Mouse (Mus musculus): ENCODE measurements around the gene Samd10. TPM values are rescaled to one million over a fixed set of nuclear protein-coding genes. Genes with fewer than 3 reads are reported as not detected.

Samd10 gene
- 125 and 145 TPM in 2 replicates for polyA plus RNA-seq (2015; fragmentation: Nextera tagmentation; extraction: Ambion mirVana)

GRCm38 (mm10) chr2:181598454-181599351, at the start of gene Samd10:
Gene Samd10, minus strand, starts transcription at chr2:181599212.

GRCm38 (mm10) chr2:181592231-181593041, 6.6 kb downstream of the Samd10 start, which contains the start of gene Zfp512b:
Gene Zfp512b, minus strand, starts transcription at chr2:181592803.

GRCm38 (mm10) chr2:181591528-181592085, 7.4 kb downstream of the Samd10 start, which contains the start of gene Prpf6:
Gene Prpf6, plus strand, starts transcription at chr2:181591868.

GRCm38 (mm10) chr2:181584411-181584942, 14.5 kb downstream of the Samd10 start, which contains the start of gene Uckl1:
Gene Uckl1, minus strand, starts transcription at chr2:181584892.

Small RNA genes within 50 kb of the gene (microRNA-seq; reads per million reads assigned to microRNA genes)
- gene Mir7006, result not detected

Other genes starting within 250 kb of the Samd10 start
- 42.7 and 53.2 TPM in 2 replicates for gene Zgpat, start 234.3 kb downstream of the Samd10 start, polyA plus RNA-seq (2015; fragmentation: Nextera tagmentation; extraction: Ambion mirVana)
- 66.6 and 66.8 TPM in 2 replicates for gene Arfrp1, start 233.8 kb downstream of the Samd10 start, polyA plus RNA-seq (2015; fragmentation: Nextera tagmentation; extraction: Ambion mirVana)
- gene Lime1, start 219.1 kb downstream of the Samd10 start, polyA plus RNA-seq (2015; fragmentation: Nextera tagmentation; extraction: Ambion mirVana), result 27.5 and 35.9 TPM in 2 replicates
- gene Zbtb46, start 139.8 kb downstream of the Samd10 start, polyA plus RNA-seq (2015; fragmentation: Nextera tagmentation; extraction: Ambion mirVana), result 11.9 and 14.3 TPM in 2 replicates
- gene Abhd16b, start 106.0 kb downstream of the Samd10 start, polyA plus RNA-seq (2015; fragmentation: Nextera tagmentation; extraction: Ambion mirVana), result not detected in 2 replicates
- gene Tpd52l2, start 102.1 kb downstream of the Samd10 start, polyA plus RNA-seq (2015; fragmentation: Nextera tagmentation; extraction: Ambion mirVana), result 110 and 122 TPM in 2 replicates
- 256 and 272 TPM in 2 replicates for gene Dnajc5, start 78.7 kb downstream of the Samd10 start, polyA plus RNA-seq (2015; fragmentation: Nextera tagmentation; extraction: Ambion mirVana)
- gene Uckl1, start 14.3 kb downstream of the Samd10 start, polyA plus RNA-seq (2015; fragmentation: Nextera tagmentation; extraction: Ambion mirVana), result 40.5 and 51.8 TPM in 2 replicates
- gene Prpf6, start 7.3 kb downstream of the Samd10 start, polyA plus RNA-seq (2015; fragmentation: Nextera tagmentation; extraction: Ambion mirVana), result 38.9 and 44.0 TPM in 2 replicates
- 67.1 and 78.8 TPM in 2 replicates for gene Zfp512b, start 6.4 kb downstream of the Samd10 start, polyA plus RNA-seq (2015; fragmentation: Nextera tagmentation; extraction: Ambion mirVana)
- not detected in 2 replicates for gene Gm29797, start 57.8 kb upstream of the Samd10 start, polyA plus RNA-seq (2015; fragmentation: Nextera tagmentation; extraction: Ambion mirVana)
- gene Sox18, start 72.4 kb upstream of the Samd10 start, polyA plus RNA-seq (2015; fragmentation: Nextera tagmentation; extraction: Ambion mirVana), result 17.0 and 18.8 TPM in 2 replicates
- 52.5 and 63.6 TPM in 2 replicates for gene Tcea2, start 81.1 kb upstream of the Samd10 start, polyA plus RNA-seq (2015; fragmentation: Nextera tagmentation; extraction: Ambion mirVana)
- 62.4 and 72.0 TPM in 2 replicates for gene Rgs19, start 94.8 kb upstream of the Samd10 start, polyA plus RNA-seq (2015; fragmentation: Nextera tagmentation; extraction: Ambion mirVana)
- not detected in 2 replicates for gene Lkaaear1, start 99.2 kb upstream of the Samd10 start, polyA plus RNA-seq (2015; fragmentation: Nextera tagmentation; extraction: Ambion mirVana)
- 72.5 and 79.2 TPM in 2 replicates for gene Oprl1, start 115.8 kb upstream of the Samd10 start, polyA plus RNA-seq (2015; fragmentation: Nextera tagmentation; extraction: Ambion mirVana)
- gene Myt1, start 164.1 kb upstream of the Samd10 start, polyA plus RNA-seq (2015; fragmentation: Nextera tagmentation; extraction: Ambion mirVana), result 6.5 and 7.1 TPM in 2 replicates
- 23.8 and 24.2 TPM in 2 replicates for gene Pcmtd2, start 238.6 kb upstream of the Samd10 start, polyA plus RNA-seq (2015; fragmentation: Nextera tagmentation; extraction: Ambion mirVana)

Measured in neural tube, postnatal 0 days (tissue).